Mouse (Mus musculus): ENCODE data around the gene Spsb3. TPM values are rescaled to one million over a fixed set of nuclear protein-coding genes. Genes with fewer than 3 reads are reported as not detected.

The Spsb3 gene
- total RNA-seq, 2 experiments from 2014 or later: 11.9 to 17.1 TPM

DNA sequence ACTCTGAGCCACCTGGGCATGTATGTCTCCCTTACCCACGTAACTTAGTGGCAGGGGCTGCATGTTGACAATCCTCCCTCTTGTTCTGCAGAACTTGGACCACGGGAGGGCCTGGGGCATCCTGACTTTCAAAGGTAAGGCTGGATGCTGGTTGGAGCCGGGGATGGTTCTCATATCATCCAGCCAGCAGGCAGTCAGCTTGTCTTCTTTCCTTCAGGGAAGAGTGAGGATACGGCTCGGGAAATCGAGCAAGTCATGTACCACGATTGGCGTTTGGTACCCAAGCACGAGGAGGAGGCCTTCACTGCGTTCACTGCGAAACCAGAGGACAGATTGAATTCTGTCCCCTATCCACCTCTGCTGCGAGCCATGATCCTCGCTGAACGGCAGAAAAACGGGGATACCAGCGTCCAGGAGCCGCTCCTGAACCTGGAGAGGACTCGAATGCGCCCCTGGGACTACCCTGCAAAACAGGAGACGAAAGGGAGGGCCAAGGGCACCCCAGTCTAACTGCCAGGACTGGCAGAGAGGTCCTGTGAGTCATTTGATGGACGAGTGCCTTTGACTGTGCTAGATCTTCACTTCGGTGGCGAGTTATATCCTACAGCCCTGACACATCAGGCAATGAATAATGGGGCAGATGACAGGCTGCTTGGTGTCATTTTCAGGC lies 9.3 kb downstream of the Spsb3 start:
- 0 out of 2 replicates have a peak, but pooled peaks have one; percentile 4 for ATAC-seq (ENCODE audit: poor library complexity, severe bottlenecking)

DNA sequence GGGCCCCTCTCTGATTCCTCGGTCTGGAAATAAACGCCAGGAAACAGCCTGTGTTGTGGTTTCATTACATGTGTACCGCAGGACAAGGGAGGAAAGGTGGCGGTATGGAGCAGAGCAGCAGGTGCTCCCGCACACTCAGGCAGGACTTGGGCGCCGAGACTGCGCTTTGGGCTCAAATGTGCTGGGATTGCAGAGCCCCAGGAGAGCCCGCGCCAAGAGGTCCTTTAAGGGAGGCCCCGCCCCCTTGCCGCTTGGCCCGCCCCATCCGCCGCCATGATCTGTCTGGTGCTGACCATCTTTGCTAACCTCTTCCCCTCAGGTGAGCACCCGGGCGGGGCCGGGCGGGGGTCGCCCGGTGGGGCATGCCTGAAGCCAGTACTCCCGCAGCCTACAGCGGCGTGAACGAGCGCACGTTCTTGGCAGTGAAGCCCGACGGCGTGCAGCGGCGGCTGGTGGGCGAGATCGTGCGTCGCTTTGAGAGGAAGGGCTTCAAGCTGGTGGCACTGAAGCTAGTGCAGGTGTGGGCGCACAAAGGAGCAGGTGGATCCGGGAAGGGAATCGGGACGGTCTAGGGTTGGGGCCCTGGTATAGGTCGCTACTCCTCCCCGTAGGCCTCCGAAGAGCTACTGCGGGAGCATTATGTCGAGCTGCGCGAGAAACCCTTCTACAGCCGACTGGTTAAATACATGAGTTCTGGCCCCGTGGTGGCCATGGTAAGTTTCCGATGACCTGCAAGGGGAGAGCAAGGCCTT lies 10.0 kb downstream of the Spsb3 start, which contains the start of gene Nme3:
Nme3 (plus strand) TSS at position 260 of the 752 bp plus-strand sequence.
- ATAC-seq (ENCODE audit: poor library complexity, severe bottlenecking): peak; percentile 74

DNA sequence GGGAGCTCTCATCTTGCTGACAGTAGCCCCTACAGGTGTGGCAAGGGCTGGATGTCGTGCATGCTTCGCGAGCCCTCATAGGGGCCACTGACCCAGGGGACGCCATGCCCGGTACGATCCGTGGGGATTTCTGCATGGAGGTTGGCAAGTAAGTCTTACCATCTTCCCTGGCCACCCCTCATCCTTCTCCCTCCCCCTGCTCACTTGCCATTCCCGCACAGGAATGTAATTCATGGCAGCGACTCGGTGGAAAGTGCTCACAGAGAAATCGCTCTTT lies 10.5 kb downstream of the Spsb3 start:
- no peak for ATAC-seq (ENCODE audit: poor library complexity, severe bottlenecking)

DNA sequence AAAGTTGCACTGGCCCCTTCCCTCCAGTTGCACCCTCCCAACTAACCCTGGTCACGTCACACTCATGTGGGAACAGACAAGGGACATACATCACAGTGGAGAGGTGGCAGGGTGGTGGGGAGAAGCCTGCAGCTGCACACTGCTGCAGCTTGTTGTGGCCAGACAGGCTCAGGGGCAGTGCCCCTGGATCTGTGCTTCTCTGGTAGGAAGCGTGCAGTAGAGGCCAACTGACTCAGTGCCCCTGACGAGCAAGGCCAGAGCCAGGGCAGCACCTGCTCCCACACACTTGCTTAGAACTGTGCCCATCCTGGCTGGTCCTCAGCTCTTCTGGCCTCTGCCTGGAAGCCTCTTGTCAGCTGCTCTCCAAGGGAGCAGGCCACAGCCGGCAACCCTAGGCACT lies 11.2 kb downstream of the Spsb3 start:
- no peak for ATAC-seq (ENCODE audit: poor library complexity, severe bottlenecking)

DNA sequence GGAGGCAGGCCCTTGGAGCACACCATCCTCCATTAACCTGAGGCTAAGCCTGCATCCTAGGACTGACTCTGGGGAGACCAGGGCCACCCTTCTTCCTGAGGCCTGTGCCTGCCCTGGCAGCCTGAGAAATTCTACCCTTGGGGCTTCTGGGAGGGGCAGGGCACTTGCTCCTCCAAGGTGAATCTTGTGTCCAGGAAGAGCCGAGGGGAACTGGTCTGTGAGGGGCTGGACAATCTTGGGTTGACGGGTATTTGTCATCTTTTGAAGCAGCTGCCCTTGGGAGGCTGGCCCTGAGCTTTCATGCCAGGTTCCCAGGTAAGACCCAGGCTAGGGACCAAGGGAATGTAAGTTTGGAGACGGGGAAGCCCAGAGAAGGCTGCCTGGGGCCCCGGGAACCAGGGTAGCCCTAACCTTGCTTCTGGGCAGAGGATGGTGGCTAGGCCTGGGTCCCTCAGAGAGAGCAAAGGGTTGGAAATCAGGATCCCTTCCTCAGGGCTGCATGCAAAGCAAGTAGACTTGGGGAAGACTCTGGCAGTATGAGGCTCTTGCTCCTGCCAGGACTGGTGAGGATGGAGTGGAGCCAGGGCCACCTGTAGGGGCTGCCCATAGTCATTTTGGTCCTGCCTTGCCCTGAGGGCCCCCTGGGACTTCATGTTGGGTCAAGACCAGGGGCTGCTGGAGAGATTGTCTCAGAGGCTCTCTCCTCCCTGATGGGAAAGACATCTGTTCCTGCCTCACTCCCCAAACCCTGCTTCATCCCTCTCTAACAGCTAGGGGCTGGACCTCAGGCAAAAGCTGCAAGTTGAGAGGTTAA lies 11.8 kb downstream of the Spsb3 start:
- no peak for ATAC-seq (ENCODE audit: poor library complexity, severe bottlenecking)

DNA sequence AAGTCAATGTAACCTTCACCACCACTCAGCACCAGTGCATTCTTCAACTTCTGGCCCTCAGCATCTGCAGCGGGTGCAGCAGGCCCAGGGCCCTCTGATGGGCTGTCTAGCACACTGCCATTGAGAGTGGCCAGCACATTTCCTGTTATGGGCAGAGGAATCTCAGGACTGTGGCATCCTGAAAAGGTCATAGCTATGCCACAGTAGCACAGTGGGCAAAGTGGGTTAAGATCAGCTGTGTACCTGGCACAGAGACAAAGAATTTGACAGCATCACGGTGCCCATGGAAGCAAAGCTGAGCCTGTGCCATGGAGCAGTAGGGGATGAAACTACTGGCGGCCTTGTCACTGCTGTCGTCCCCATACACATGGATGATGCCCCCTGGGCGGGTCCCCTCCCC lies 12.7 kb downstream of the Spsb3 start:
- ATAC-seq (ENCODE audit: poor library complexity, severe bottlenecking): no peak

DNA sequence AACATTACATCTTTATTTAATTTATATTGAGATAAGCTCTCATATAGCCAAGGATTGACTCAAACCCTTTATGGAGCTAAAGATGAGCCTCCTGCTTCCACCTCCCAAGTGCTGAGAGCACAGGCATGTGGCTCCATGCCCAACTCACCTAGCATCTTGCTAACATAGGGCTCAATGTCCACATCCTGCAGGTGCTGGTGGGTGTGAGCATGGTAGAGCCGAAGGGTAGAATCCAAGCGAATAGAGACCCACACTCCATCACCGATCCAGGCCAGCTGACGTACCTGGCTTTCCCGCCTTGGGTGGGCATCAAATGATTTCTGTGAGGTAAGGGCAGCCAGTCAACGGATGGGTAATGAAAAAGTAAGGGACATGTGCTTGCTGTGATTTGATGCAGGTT lies 13.6 kb downstream of the Spsb3 start:
- no peak for ATAC-seq (ENCODE audit: poor library complexity, severe bottlenecking)

DNA sequence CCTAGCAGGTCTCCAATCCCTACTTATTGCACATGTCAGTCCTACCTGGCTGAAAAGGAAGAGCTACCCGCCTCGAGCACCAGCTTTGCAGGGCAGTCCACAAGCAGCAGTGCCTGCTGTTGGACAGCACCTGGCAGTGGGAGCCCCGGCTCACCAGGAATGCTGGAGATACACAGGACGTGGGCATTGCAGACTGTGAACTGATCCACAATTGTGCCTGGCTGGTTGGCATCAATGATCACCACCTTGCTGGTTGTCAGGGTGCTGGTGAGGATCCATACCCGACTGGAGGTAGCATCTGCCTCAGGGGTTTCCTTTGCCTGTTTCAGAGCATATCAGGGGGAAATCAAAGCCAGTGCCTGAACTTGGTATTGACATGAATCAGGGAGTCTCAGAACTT lies 15.7 kb downstream of the Spsb3 start:
- no peak for ATAC-seq (ENCODE audit: poor library complexity, severe bottlenecking)

DNA sequence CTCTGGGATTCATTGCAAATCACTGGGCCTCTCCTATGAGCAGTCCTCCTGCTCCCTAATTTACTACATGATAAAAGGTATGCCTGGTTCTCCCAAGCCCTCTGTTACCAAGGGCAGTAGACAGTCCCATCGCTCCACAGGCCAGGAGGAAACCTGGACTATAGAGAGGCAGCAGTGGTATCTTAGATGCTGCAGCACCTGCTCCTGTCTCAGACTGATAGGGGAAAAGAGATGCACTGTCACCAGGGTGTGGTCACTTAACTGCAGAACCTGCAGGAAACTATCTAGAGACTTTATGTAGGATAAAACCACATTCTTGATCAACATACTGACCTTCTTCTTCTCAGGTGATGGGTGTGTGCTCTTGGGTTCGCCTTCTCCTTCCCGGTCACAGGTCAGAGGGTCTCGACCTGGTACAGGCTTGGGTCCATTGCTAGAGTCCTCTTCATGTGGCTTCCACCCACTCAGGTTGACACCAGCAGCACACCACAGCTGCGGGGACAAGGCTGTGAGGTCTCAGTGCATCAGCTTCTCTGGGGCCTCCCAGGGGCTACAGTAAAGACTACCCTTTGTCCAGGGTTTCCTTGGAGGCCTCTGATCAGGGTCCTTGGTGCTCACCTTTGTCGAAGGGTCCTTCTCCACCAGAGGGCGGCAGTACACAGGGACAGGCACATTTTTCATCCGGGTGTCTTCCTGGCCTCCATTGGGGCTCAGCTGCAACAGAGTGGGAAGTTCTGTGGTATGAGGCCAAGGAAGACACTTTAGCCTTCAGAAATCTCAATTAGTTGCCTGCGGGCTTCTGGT lies 16.4 kb downstream of the Spsb3 start:
- no peak for ATAC-seq (ENCODE audit: poor library complexity, severe bottlenecking)

DNA sequence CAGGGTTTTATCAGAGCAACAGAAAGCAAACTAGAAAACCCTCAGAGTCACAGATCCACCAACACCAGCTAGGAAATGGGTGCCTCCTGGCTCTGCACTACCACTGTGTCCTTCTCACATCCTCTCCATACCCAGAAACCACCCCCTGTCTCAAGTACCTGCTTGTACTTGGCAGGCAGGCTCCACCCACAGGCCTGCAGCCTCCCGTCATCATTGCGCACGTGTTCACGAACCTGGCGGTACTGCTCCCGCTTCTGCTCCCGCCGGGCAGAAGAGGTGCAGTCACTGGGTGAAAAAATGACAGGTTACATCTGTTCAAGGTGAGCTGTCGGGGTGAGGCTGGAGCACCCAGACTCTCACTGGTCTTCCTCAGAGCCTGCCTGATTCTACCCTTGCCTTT lies 17.3 kb downstream of the Spsb3 start:
- no peak for ATAC-seq (ENCODE audit: poor library complexity, severe bottlenecking)

DNA sequence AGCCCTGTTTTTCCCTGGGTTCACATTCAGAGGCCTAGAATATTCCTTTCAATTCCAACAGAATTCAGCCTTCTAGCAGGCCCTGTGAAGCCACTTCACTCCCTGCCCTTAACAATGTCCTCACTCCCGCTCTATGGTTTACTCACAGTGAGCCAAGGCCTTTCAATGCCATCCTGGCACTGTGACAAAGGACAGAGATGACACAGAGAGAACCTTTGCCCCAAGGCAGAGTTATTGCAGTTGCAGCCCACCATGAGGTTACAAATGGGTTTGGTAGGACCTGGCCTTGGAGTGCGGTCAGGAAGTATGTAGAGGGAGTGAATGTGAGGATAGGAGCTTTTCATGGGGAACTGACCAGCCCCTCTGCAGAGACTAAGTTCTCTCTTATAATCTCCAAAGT lies 21.1 kb downstream of the Spsb3 start:
- no peak for ATAC-seq (ENCODE audit: poor library complexity, severe bottlenecking)

DNA sequence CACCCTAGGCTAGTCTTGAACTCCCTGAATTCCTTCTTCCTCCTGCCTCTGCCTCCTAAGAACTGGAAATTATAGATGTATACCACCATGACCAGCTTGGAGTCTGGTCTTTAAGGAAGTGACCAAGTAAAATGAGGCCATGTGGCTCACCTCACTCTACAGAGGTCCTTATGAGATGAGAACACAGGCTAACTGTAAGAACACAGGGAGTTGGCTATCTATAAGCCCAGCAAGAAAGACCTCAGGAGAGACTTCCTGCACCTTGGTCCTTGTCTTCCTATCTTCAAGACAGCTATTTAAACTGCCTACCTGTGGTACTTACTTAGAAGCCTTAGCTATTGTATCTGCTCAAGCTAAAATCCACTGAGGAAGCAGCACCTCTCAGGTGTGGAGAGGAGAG lies 27.5 kb downstream of the Spsb3 start:
- ATAC-seq (ENCODE audit: poor library complexity, severe bottlenecking): no peak

DNA sequence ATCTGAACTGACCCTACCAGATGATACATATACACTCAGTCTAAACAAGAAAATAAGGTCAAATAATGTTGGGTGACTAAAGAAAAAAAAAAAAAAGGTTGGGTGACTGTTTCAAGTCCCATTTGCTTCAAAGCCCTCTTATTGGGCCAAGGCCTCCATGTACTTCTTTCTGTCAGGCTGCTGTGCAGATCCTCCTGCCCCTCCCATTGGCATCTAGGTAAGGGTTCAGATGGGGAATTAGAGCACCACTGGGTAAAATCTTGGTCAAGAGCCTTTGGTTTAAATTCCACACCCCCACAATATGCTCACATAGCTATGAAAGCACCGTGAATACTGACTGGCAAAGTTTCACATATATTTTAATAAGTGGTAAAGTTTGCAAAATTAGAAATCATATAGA lies 36.8 kb downstream of the Spsb3 start:
- ATAC-seq (ENCODE audit: poor library complexity, severe bottlenecking): no peak

DNA sequence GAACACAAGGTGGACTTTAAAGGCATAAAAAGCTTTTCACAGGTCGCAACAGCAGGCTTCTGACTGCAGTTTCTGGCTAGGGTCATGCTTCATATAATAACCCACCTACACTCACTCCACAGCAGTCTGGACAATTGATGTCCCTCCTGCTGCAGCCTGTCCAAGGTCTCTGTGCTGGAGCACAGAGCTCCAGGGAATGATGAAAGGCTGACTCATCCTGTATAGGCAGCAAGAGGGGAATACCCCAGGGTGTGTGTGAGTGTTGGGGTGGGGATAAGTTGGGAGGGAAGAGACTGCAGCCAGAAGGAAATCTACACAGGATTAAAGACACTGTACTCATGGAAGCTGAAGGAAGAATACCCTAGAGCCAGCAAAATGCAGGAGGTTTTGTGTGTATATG lies 43.1 kb downstream of the Spsb3 start:
- no peak for ATAC-seq (ENCODE audit: poor library complexity, severe bottlenecking)

DNA sequence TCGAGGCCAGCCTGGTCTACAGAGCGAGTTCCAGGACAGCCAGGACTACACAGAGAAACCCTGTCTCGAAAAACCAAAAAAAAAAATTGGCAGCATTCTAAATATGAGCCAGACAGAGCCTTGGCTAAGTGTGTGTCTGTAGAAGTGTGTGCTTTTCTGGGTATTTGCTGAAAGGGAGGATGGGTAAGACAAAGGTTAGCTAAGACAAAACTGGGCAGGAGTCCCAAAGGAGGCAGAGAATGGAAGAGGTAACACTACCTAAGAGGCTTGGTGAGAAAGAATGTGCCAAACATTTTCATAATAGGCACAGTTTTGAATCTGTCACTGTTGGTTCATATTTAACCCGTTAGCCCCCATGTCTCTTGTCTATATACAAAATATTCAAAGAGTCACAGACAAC lies 46.0 kb downstream of the Spsb3 start:
- no peak for ATAC-seq (ENCODE audit: poor library complexity, severe bottlenecking)

DNA sequence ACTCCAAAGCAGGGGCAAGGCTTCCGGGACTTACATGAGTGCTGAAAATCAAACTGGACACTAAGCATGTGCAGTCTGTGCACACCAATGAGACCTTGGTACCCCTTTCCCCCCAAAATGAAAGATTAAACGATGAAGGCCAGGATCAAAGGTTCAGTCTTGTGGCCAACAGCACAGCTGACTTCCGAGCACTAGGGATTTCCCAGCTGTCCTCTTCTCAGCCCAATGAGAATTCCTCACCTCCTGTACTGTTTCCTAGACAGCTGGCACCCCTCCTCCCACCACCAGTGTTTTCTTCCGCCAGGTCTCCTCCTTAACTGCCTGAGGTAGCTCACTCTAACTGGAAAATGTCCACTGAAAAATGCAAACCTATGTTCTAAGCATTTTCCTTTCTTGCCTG lies 46.7 kb downstream of the Spsb3 start:
- no peak for ATAC-seq (ENCODE audit: poor library complexity, severe bottlenecking)

DNA sequence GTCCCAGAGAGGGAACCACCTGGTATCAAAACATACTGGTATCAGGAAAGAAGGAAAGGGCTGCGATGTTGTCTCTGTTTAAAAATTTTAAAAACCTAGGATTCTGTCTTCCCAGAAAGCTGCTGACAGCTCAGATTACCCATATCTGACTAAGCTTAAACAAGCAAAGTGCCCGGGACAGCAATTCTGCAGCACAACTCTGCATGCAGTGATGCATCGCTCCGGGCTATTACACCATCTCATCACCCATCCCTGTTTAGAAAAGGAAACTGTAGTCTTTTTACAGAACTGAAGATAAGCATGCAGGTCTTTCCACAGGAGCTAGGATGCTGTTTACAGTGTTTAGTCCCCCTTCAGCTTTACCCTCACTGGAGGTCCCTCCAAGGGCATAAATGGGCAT lies 48.5 kb downstream of the Spsb3 start:
- ATAC-seq (ENCODE audit: poor library complexity, severe bottlenecking): no peak

DNA sequence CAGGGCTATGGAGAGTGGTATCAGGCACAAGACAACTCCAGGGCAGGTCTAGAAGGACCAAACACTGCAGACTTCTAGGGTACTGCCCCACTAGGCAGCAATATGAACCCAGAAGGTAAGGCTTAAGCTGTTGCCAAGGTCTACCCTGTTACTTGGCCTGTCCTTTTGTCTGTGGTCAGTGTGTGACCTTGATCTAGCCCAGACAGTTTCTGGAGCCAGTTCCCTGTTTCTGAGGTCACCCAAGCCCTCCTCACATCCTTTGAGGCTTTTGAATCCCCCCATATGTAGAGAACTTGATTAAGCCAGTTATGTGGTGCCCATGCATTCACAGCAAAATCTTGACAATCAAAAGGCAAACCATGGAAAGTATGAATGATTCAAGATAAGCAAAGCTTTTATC lies 49.2 kb downstream of the Spsb3 start:
- ATAC-seq (ENCODE audit: poor library complexity, severe bottlenecking): no peak

DNA sequence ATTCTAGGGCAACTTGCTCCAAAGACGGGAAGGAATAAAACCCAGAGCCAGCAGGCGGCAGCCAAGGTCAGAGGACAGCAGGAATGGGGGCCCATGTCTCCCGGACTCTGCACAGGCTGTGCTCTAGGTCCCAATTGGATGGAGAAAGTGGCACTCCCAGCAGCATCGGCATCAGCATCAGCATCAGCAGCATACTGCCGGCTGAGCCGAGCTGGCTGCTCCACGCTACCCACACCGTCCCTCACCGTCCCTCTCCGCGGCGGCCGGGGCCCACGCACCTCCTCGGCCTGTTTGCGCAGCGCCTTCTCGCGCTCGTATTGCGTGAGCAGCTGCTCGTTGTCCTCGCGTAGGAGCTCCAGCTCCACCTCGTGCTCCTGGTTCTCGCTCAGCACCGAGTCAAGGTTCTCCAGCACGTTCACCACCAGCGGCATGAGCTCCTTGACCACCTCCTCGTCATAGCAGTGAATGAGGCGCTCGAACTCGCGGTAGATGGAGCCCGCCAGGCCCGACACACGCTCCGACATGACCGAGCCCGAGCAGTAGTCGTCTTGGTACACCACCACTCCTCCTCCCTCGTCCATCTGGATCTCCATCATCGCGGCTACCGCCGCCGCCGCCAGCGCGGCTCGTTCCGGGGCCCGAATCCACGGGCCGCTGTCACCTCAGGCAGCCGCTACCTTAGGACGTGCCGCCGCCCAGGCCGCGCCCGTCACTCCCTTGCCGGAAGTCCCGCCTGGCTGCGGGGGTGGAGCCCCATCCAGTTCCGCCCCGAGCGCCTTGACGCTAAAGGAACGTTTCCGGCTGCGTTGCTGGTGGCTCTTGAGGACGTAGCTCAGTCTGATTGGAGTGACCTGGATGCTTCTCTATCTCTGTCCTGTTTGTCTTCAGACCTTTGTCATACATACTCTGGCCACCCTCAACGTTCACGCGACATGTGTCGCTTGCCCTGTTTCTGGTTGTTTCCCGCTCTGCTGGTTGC lies 50.1 kb downstream of the Spsb3 start, which contains the start of gene Mapk8ip3:
Mapk8ip3 (minus strand) TSS at position 719 of the 979 bp plus-strand sequence.
- peak; percentile 99 for ATAC-seq (ENCODE audit: poor library complexity, severe bottlenecking)

DNA sequence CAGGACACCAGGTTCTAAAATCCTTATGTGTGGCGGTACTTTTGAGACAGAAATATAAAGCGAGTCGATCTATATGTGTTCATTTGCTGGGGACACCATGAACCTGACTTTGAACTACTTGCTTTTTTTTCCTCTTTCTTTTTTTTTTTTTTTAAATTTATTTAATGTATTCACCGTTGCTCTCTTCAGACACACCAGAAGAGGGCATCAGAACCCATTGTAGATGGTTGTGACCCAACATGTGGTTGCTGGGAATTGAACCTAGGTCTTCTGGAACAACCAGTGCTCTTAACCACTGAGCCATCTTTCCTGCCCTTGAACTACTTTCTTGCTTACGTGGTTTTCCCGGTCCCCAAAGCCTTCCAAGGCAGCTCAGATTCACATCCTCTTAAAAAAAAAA lies 50.8 kb downstream of the Spsb3 start:
- no peak for ATAC-seq (ENCODE audit: poor library complexity, severe bottlenecking)

Measured in megakaryocyte, adult 5-6 weeks (primary cell).